Mouse (Mus musculus): ENCODE measurements around the gene Ddx52. TPM values are rescaled to one million over a fixed set of nuclear protein-coding genes. Genes with fewer than 3 reads are reported as not detected.

Ddx52 gene
- polyA plus RNA-seq (2014; fragmentation: Illumina TruSeq; extraction: RNeasy Lipid Tissue Mini Kit (QIAGEN cat#74804); ENCODE audit: low read depth, low replicate concordance): 14.3 TPM

DNA sequence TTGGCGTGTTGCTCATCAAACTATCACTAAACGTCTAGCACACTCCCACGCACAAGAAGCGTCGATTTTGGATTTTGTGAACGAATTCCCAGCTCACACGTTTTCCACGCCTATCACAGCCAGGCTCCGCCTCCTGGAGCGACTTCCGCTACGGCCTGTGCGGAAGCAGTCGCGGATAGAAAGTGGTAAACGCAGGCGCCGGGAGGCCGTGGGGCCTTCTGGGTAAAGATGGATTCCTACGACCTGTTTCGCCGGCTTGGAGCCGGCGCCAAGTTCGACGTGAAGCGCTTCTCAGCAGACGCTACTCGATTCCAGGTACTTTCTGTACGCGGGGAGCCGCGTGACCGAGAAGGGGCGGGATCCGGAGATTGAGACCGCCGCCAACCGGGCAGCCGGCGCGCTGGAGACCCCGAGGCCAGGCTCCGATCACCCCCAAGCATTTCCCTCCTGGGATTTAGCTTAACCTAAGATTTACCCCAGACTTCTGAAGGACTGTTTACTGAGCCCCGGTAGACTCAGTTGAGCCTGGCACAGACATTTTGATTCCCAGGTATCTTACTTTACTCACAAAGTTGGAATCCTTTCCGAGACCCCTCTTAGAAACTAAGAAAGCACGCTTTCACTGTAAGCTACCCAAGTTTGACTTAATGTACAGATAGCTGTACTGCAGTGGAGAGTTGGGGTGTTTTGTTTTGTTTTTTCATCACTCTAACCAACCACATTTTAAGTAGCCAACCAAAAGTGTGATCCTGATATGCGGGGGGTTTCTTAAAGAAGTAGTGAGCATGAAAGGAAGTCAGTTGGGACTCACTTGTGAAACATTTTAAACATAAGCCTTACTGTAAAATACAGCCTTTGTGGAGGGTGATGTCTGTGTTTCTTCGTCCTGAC lies at the start of gene Ddx52:
Gene Ddx52 (plus strand): TSS at position 113 of the 891 bp plus-strand sequence.

DNA sequence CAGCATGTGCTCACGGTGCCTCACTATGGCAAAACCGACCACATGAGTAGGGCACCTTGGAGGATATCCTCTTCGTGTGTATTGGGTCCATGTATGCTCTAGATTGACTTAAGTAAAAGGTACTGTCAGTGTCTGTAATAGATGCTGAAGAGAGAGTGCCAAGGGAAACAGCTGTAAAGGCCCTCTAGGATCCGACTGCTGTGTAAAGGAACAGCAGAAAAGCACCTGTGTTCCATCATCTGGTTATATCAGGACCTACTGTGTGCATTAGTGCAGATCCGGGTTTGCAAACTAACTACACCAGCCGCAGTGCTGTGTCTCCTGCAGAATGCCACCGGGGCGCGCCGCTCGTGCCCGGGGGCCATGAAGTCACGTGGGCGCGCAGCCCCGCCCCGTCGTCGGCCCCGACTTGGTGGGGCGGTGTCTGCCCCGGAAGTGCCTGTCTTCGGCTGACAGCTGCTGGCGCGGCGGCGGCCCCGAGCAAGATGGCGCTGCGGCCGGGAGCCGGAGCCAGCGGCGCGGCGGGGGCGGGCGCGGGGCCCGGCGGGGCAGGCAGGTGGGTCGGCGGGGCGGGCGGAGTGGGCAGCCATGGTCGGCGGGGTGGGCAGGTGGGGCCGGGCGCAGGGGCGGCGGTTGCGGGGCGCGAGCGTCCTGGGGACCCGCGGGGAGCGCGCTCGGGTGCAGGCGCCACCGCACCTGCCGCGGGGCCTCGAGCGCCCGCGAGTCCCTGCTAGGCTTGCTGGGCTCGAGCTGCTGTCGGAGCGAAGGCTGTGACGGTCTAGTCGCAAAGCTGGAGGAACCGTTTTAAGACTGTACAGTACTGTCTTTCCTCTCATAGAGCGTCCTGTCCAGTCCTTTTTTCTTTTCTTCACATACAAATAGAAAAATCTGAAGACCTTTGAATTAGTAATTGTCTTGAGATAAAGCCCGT lies 22.4 kb downstream of the Ddx52 start, which contains the start of gene Synrg:
Gene Synrg (plus strand): TSS at position 438 of the 931 bp plus-strand sequence.

Other genes starting within 250 kb of the Ddx52 start
- 16.2 TPM for gene Wfdc17, start 238.1 kb upstream of the Ddx52 start, polyA plus RNA-seq (2014; fragmentation: Illumina TruSeq; extraction: RNeasy Lipid Tissue Mini Kit (QIAGEN cat#74804); ENCODE audit: low read depth, low replicate concordance)
- not detected for gene Wfdc18, start 233.0 kb upstream of the Ddx52 start, polyA plus RNA-seq (2014; fragmentation: Illumina TruSeq; extraction: RNeasy Lipid Tissue Mini Kit (QIAGEN cat#74804); ENCODE audit: low read depth, low replicate concordance)
- gene Wfdc21, start 195.1 kb upstream of the Ddx52 start, polyA plus RNA-seq (2014; fragmentation: Illumina TruSeq; extraction: RNeasy Lipid Tissue Mini Kit (QIAGEN cat#74804); ENCODE audit: low read depth, low replicate concordance): not detected
- gene Heatr6, start 188.4 kb upstream of the Ddx52 start, polyA plus RNA-seq (2014; fragmentation: Illumina TruSeq; extraction: RNeasy Lipid Tissue Mini Kit (QIAGEN cat#74804); ENCODE audit: low read depth, low replicate concordance): 6.2 TPM
- not detected for gene Hnf1b, start 92.0 kb upstream of the Ddx52 start, polyA plus RNA-seq (2014; fragmentation: Illumina TruSeq; extraction: RNeasy Lipid Tissue Mini Kit (QIAGEN cat#74804); ENCODE audit: low read depth, low replicate concordance)
- gene Synrg, start 22.4 kb downstream of the Ddx52 start, polyA plus RNA-seq (2014; fragmentation: Illumina TruSeq; extraction: RNeasy Lipid Tissue Mini Kit (QIAGEN cat#74804); ENCODE audit: low read depth, low replicate concordance): 17.7 TPM
- 0.50 TPM for gene Dusp14, start 127.2 kb downstream of the Ddx52 start, polyA plus RNA-seq (2014; fragmentation: Illumina TruSeq; extraction: RNeasy Lipid Tissue Mini Kit (QIAGEN cat#74804); ENCODE audit: low read depth, low replicate concordance)
- 10.2 TPM for gene Tada2a, start 187.5 kb downstream of the Ddx52 start, polyA plus RNA-seq (2014; fragmentation: Illumina TruSeq; extraction: RNeasy Lipid Tissue Mini Kit (QIAGEN cat#74804); ENCODE audit: low read depth, low replicate concordance)
- 8.4 TPM for gene Acaca, start 187.6 kb downstream of the Ddx52 start, polyA plus RNA-seq (2014; fragmentation: Illumina TruSeq; extraction: RNeasy Lipid Tissue Mini Kit (QIAGEN cat#74804); ENCODE audit: low read depth, low replicate concordance)
- not detected for gene Gm11437, start 225.4 kb downstream of the Ddx52 start, polyA plus RNA-seq (2014; fragmentation: Illumina TruSeq; extraction: RNeasy Lipid Tissue Mini Kit (QIAGEN cat#74804); ENCODE audit: low read depth, low replicate concordance)

Data from heart, adult 10 weeks (tissue).